Mouse (Mus musculus) cerebellum, adult 11 months (tissue): Measurements from ENCODE around the gene Pappa.

Experiments used
- DNase-seq: peaks from one replicate; pipeline ENCODE4 v3.0.0; 2022

Pappa gene

DNA sequence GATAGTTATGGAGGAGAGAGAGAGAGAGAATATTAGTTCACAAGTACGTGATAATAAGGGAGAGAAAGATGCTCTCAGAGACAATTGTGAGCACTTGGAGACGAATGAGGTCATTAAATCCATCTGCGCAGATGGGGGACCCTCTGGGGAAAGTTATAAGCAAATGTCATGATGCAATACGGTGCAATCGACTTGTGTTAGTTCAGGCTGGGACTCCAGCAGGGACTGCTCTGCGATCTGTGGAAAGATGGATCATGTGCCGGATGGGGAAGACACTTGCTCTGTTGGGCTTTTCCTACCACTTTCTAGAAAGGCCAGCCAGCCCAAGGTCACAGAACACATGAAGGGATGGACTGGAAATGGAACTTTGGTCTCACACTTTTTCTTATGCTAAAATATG lies 226.5 kb downstream of the Pappa start:
- DNase-seq, result no peak

DNA sequence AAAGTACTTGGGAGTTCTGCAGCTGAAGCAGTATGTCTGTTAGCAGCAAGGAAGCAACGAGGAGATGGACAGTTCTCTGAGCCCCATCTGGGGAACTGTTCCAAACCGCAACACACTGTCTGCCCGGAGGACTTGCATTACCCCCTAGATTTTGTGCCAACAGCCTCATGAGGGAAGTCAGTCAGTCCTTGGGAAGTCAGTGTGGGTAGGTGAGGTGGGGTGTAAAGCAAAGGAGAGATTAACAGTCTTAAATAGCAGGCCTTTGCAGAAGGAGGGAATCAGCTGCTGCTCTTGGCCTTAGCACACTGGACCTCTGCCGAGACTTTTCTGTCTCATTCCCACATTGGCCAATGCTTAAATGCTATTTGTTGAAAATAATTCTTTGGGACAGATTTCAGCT lies 230.6 kb downstream of the Pappa start:
- DNase-seq, result no peak

DNA sequence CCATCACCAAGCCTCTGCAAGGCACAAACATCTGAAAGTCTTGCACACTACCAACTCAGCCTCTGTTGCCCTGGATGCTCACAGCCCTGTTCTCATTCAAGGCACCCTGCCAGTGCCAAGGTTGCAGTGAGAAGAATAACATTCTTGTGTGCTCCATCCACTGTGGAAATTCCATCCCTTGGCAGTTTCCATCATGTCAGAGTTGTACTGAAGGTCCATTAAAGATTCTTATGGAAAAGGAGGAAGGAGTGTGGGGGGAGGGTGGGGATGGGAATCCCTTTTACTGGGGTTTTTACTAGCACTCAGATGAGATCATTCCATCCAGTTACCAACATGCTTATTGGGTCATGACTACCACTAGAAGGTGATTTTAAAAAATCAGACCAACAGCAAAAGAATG lies 243.2 kb downstream of the Pappa start:
- DNase-seq, result no peak

DNA sequence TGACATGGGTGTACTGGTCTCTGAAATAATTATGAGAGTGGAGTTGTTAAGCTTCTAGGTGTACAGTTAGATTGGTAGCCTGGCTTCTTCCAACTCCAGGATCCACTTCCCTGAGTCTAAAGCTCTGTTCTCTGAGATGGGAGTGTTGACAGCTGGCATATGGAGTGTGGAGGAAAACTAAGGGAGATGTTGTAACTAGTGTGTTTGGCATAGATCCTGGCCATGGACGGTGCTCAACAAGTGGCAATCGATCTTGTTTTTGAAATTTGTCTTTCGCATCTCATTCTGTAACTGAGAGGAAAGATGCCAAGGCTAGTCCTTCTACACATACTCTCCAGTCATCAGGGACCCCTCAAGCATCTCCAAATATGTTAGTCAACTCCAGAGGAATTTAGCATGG lies 248.8 kb downstream of the Pappa start:
- no peak for DNase-seq

DNA sequence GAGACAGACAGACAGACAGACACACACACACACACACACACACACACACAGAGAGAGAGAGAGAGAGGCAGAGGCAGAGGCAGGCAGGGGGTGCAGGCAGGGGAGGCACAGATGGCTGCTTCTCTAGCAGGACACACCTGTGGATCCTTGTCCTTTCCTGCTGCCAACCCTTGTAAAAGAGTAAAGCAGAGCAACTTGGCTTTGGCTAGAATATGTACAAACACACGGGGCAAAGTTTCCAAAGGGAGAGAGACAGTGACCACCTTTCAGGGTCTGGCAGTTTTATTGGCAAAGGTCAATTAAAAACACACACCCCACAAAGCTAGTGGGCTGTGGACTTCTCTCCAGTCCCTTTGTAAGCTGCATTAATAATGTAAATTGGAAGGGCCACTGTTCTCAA lies 249.9 kb downstream of the Pappa start:
- DNase-seq, result no peak

DNA sequence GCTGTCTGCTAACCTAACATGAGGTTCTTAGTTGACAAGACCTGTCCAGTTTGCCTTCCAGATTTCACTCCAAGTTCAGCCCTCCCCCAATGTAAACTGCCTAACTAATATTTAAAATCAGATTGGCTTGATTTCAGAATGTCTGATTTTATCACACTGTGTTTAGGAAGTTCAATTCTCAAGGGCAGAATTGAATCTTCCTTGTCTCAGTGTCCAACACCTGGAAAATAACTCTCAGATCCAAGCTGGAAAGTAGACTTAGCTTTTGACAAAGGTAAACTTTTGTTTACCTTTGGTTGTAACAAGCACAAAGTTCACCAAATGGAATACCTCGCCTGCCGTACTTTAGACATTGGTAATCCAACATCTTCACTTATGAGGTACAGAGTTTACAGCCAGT lies 252.6 kb downstream of the Pappa start:
- no peak for DNase-seq

DNA sequence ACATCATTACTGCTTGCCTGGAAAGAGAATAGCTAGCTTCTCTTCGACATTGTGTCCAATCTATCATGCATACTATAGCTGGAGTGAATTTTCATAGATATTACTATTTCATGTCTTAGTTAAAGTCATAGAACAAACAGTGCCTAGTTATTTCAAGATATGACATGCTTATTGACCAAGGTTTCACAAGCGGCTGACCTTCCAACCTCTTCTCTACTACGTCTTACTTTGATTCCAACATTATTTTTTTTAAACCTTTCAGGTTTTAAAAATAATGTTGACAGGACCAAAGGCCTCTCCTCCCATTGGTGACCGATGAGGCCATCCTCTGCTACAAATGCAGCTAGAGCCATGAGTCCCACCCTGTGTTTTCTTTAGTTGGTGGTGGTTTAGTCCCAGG lies 255.5 kb downstream of the Pappa start:
- no peak for DNase-seq

DNA sequence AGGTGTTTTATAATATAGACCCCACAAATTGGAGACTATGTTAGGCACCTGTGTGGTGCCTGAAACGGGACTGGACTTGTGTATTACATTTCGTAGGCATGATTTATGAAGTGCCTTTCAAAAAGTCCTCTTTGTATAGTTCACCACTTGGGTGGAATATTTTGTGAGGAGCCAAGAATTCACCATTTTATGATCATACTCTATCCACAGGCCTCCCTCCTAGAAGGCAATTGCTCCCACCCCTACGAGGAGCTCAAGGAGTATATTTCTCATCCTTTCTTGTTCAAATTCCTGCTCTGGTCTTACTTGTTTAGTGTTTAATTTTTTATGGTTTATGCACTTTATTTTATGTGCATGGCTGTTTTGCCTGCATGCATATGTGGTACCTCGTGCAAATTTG lies 259.1 kb downstream of the Pappa start:
- no peak for DNase-seq

DNA sequence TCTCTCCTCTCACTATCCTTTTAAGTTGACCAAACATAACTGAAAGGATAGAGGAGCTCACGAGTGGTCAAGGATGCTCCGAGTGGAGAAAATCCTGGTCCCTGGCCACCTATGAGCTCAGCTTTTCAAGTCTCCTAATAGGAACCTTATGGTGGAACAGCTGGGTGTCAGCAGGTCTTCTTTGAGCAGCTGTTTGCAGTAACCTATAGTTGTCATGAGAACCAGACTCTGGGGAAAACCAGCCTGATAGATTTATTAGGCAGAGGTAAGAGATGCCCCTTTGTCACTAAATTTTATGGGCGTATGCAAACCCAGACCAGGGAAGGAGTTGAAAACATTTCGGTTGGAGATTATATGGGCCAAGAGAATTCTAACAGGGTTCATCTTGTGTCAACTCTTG lies 267.0 kb downstream of the Pappa start:
- no peak for DNase-seq

DNA sequence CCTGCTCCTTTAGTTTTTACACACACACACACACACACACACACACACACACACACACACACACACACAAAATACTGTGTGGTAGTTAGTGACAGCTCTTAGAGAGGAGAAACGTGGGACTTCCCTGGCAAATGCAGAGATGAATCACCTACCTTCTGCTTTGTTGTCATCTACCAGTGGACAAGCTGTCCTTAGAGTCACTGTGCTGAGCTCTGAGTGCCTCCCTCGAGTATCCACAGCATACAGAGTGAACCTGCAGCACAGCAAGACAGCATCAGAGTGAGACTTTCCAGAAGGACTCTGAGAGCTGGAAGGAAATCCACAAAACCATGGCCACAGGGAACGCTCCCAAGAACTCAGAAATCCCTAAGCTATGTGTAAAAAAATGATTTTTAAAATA lies 272.8 kb downstream of the Pappa start:
- no peak for DNase-seq

DNA sequence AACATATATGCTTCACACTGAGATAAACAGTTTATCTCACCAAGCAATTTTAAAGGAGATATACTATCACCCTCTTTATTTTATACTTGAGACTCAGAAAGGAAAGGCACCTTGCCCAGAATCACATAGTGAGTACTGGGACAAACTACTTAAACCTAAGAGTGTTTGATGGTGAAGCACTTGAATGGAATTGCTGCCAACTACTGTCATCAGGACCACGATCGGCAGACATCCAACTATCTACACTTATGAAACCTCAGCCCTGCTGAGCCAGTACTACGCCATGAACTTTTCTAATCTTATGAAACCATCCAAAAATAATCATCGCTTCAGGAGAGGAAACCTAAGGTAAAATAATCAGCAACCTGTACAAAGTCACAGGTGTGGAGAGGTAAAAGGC lies 275.5 kb downstream of the Pappa start:
- DNase-seq, result no peak

DNA sequence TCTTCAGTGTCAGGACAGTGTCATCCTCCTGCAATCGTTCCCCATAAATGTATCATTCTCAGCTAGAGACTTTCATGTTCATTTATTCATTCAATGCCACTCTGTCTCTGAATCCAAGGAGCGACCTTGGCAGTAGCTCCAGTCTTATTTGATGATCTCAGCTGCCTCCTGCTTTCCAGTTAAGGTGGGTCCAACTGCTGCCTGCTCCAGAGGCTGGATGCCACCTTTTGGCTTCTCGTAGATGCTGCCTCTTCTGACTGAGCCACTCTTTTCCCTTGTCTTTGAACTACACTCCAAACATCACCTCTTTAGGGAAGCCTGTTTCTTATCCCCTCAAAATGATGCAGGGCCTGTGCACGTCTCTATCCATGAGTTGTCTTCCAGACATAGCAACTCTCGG lies 278.3 kb downstream of the Pappa start:
- no peak for DNase-seq

DNA sequence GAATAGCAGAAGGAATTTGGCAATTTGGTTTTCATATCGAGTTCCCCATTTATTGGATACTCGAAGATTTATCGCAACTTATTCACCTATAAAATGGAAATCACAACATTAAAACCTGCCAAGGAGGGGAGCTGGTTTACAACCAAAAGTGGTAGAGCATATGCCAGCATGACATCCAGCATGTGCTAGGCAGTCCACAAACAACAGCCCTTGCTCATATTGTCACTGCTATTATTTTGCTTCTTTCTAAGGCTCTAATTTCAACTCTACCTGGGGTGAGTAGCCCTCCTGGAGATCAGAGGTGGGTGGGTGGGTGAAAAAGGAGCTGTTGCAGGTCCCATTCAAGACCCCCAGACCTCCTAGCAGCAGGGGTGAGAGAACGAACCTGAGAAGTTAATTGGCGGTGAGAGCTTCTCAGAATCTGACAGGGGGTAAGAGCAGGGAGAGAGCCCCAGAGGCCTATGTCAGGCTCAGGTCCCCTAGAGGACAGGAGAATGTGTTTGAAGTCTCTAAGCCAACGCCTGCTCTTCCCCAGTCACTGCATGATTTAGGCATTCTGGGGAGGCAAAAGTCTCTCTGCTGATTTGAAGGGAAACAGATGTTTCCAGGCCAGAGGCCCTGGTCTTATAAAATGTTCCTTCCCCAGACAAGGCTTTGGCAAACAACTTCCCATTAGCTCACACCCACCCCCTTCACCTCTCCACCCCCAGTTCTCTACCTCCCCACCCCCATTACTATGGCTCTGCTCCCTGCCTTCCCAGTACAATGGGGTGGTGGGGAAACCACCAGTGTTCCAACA lies 279.1 kb downstream of the Pappa start:
- DNase-seq, result no peak
